Mouse (Mus musculus): ENCODE data around the gene Cdk19. TPM values are rescaled to one million over a fixed set of nuclear protein-coding genes. Genes with fewer than 3 reads are reported as not detected.

Cdk19 gene
- total RNA-seq, 2 experiments from 2014 or later: 5.9 to 20.5 TPM

GRCm38 (mm10) chr10:40348566-40349536 is 9.5 kb downstream of the Cdk19 start:
- peak; percentile 99 for DNase-seq (ENCODE audit: low spot score)

- peak; percentile 57 for DNase-seq (ENCODE audit: low spot score)
Measured at GRCm38 (mm10) chr10:40349631-40350177, 10.3 kb downstream of the Cdk19 start.

GRCm38 (mm10) chr10:40350245-40350932 is 11.0 kb downstream of the Cdk19 start:
- DNase-seq (ENCODE audit: low spot score): no peak

GRCm38 (mm10) chr10:40351156-40351555 is 11.8 kb downstream of the Cdk19 start:
- DNase-seq (ENCODE audit: low spot score): no peak

GRCm38 (mm10) chr10:40354081-40354480 is 14.7 kb downstream of the Cdk19 start:
- no peak for DNase-seq (ENCODE audit: low spot score)

GRCm38 (mm10) chr10:40354556-40354955 is 15.2 kb downstream of the Cdk19 start:
- no peak for DNase-seq (ENCODE audit: low spot score)

- peak; percentile 61 for DNase-seq (ENCODE audit: low spot score)
Measured at GRCm38 (mm10) chr10:40358166-40358565, 18.8 kb downstream of the Cdk19 start.

- DNase-seq (ENCODE audit: low spot score): no peak
Measured at GRCm38 (mm10) chr10:40359131-40359530, 19.8 kb downstream of the Cdk19 start.

GRCm38 (mm10) chr10:40363004-40363403 is 23.6 kb downstream of the Cdk19 start:
- no peak for DNase-seq (ENCODE audit: low spot score)

- no peak for DNase-seq (ENCODE audit: low spot score)
Measured at GRCm38 (mm10) chr10:40364642-40365361, 25.4 kb downstream of the Cdk19 start.

GRCm38 (mm10) chr10:40365991-40366390 is 26.6 kb downstream of the Cdk19 start:
- no peak for DNase-seq (ENCODE audit: low spot score)

- DNase-seq (ENCODE audit: low spot score): no peak
Measured at GRCm38 (mm10) chr10:40368516-40368915, 29.2 kb downstream of the Cdk19 start.

GRCm38 (mm10) chr10:40370156-40370555 is 30.8 kb downstream of the Cdk19 start:
- no peak for DNase-seq (ENCODE audit: low spot score)

GRCm38 (mm10) chr10:40371184-40371913 is 32.0 kb downstream of the Cdk19 start:
- DNase-seq (ENCODE audit: low spot score): no peak

GRCm38 (mm10) chr10:40371914-40372675 is 32.7 kb downstream of the Cdk19 start:
- DNase-seq (ENCODE audit: low spot score): no peak

- DNase-seq (ENCODE audit: low spot score): no peak
Measured at GRCm38 (mm10) chr10:40373749-40374148, 34.4 kb downstream of the Cdk19 start.

- DNase-seq (ENCODE audit: low spot score): no peak
Measured at GRCm38 (mm10) chr10:40374828-40375227, 35.5 kb downstream of the Cdk19 start.

GRCm38 (mm10) chr10:40376286-40376685 is 36.9 kb downstream of the Cdk19 start:
- DNase-seq (ENCODE audit: low spot score): no peak

- DNase-seq (ENCODE audit: low spot score): no peak
Measured at GRCm38 (mm10) chr10:40378284-40378683, 38.9 kb downstream of the Cdk19 start.

- no peak for DNase-seq (ENCODE audit: low spot score)
Measured at GRCm38 (mm10) chr10:40379682-40380081, 40.3 kb downstream of the Cdk19 start.
